Mouse (Mus musculus) hindbrain, embryonic 13.5 days (tissue): ENCODE results near the gene B3galnt2. TPM values are rescaled to one million over a fixed set of nuclear protein-coding genes. Genes with fewer than 3 reads are reported as not detected.
"Not testable (repeated sequence)": the region's sequence is repeated elsewhere in the genome, so short reads cannot be mapped to it uniquely, and the experiment has no call there.

Experiments used
- ATAC-seq: fragments of 200-750 bp; cut with Nextera tagmentation; 2 replicates; pipeline ENCODE4 v1.8.0; 2017; ENCODE audit warnings: moderate TSS enrichment; ENCODE audit not compliant: low FRiP score
- H3K27ac ChIP-seq: fragments of 300-500 bp; sonication (generic); 2 replicates; pipeline ENCODE4 v1.5.1; 2015; ENCODE audit warnings: inconsistent platforms, mild to moderate bottlenecking, moderate library complexity
- H3K27me3 ChIP-seq: fragments of 300-500 bp; sonication (generic); 2 replicates; pipeline ENCODE4 v1.6.1; 2015; ENCODE audit warnings: mild to moderate bottlenecking, inconsistent platforms
- H3K36me3 ChIP-seq: fragments of 300-500 bp; sonication (generic); 2 replicates; pipeline ENCODE4 v1.6.1; 2015; ENCODE audit warnings: mild to moderate bottlenecking, inconsistent platforms
- H3K4me1 ChIP-seq: fragments of 300-500 bp; sonication (generic); replicated peaks from 2 replicates; pipeline ENCODE4 v1.6.1; 2015; ENCODE audit warnings: inconsistent platforms
- H3K4me2 ChIP-seq: fragments of 300-500 bp; sonication (generic); 2 replicates; pipeline ENCODE4 v1.6.1; 2015; ENCODE audit warnings: inconsistent platforms, mild to moderate bottlenecking, moderate library complexity
- H3K4me3 ChIP-seq: fragments of 300-500 bp; sonication (generic); 2 replicates; pipeline ENCODE4 v1.5.1; 2015; ENCODE audit warnings: mild to moderate bottlenecking, inconsistent platforms
- H3K9ac ChIP-seq: fragments of 300-500 bp; sonication (generic); 2 replicates; pipeline ENCODE4 v1.6.1; 2015; ENCODE audit warnings: mild to moderate bottlenecking, inconsistent platforms
- H3K9me3 ChIP-seq: fragments of 300-500 bp; sonication (generic); 2 replicates; pipeline ENCODE4 v1.6.1; 2016; ENCODE audit warnings: inconsistent platforms
- WGBS: fragments of 180-500 bp; shearing (Covaris S2); methylation state at CpG from one replicate; pipeline ENCODE4 v1.1.7; 2015; 5-methylcytosine and 5-hydroxymethylcytosine counted together
- polyA plus RNA-seq: library from polyadenylated mRNA; unstranded; fragments of >200 nt; fragmentation: Nextera tagmentation; extraction: Ambion mirVana; gene quantifications from 2 replicates; pipeline ENCODE4 v1.2.1, GENCODE M21; 2015

Gene B3galnt2
- polyA plus RNA-seq, 1 experiment from 2014 or later: 19.0 TPM

DNA sequence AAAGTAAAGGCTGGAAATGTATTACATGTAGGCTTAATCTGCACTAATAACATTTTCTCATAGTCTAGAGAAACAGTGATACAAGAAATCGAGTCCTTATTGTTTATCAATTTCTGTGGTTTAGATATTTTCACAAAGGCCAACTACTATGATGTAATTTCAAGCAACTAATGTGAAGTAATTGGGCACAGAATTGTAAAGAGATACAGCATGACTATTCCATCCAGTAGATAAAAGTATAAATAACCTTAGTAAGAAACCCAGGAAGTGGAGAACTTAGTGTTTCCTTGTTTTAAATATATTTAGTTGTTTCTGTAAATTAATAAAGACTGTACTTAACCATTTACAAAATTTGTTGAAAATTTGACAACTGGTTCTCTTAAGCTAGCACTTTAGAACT lies 15.5 kb downstream of the B3galnt2 start:
- 94% methylated on average over 1 of the region's 1 CpGs for WGBS
- Histone ChIP-seq H3K9me3 (no peaks in the 10 kb centered on the region), H3K36me3 (peaks cover 11% of the 10 kb centered on the region), H3K4me1 (no peaks in the 10 kb centered on the region), H3K27ac (no peak overlapping the region), H3K27me3 (no peaks in the 10 kb centered on the region), H3K9ac (no peak overlapping the region), H3K4me2 (no peak overlapping the region), H3K4me3 (no peak overlapping the region)
- ATAC-seq: no peak

DNA sequence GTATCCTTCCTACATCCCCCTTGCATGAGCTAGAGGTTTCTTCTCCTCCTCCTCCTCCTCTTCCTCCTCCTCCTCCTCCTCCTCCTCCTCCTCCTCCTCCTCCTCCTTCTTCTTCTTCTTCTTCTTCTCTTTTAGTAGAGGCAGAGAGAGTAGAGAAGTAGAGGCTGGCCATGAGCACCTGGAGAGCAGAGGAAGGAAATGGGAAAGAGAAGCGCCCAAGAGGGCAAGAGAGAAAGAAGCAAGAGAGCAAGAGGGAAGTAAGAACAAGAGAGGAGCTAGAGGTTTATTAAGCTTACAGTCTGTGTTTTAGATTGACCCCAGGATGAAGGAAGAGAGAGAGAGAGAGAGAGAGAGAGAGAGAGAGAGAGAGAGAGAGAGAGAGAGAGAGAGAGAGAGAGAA lies 27.6 kb downstream of the B3galnt2 start:
- H3K36me3 ChIP-seq: peaks cover 30% of the 10 kb centered on the region
- not testable (repeated sequence) for H3K9ac ChIP-seq, H3K9me3 ChIP-seq, ATAC-seq, H3K4me1 ChIP-seq, H3K27ac ChIP-seq, H3K27me3 ChIP-seq, H3K4me3 ChIP-seq, H3K4me2 ChIP-seq
- 73% methylated on average over 1 of the region's 1 CpGs for WGBS

DNA sequence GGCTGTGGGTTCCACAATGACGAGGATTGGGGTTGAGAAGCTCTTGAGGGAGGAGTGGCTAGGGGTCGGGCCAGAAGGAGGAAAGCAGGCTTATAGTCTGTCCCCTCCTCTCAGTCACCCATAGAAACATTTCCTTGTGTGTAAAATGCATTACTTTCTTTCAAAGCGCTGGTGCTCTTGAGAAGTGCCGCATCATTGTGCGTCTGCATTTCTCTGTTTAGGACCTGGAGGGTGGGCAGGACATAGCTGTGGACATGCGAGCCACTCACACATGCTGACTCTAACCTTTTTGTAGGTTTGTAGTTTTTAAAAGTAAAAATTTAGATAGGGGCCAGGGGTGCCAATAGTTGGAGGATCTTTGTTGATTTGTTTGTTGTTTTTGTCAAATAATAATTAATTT lies 29.3 kb downstream of the B3galnt2 start:
- 91% methylated on average over 6 of the region's 6 CpGs for WGBS
- Histone ChIP-seq H3K9me3 (no peaks in the 10 kb centered on the region), H3K4me3 (no peak overlapping the region)

DNA sequence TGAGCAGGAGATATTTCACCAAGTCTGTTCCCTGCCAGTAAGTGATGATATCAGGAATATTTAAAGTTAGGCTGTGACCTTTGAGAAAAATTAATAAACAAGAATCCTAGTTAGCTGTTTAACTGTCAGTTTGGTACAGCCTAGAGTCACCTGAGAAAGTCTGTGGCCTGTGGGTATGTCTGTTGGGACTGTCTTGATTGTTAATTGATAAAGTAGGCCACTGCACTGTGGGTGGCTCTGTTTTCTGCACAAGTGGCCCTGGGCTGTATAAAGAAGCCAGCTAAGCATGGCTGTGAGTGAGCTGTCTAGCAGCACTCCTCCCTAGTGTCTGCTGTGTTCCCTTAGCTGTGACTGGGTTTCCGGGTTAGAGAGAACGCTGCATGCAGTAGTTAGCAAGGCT lies 34.9 kb downstream of the B3galnt2 start:
- no peak overlapping the region for H3K4me3 ChIP-seq
- H3K36me3 ChIP-seq: peaks cover 49% of the 10 kb centered on the region
- no peak overlapping the region for H3K4me2 ChIP-seq
- no peaks in the 10 kb centered on the region for H3K27me3 ChIP-seq
- WGBS: 90% methylated on average over 2 of the region's 2 CpGs
- H3K9me3 ChIP-seq: no peaks in the 10 kb centered on the region
- no peak overlapping the region for H3K27ac ChIP-seq
- no peak overlapping the region for H3K9ac ChIP-seq
- no peaks in the 10 kb centered on the region for H3K4me1 ChIP-seq
- ATAC-seq: no peak

More for the DNA sequence above, 29.3 kb downstream of the B3galnt2 start:
- H3K4me1 ChIP-seq: no peaks in the 10 kb centered on the region
- no peak overlapping the region for H3K9ac ChIP-seq
- no peak overlapping the region for H3K27ac ChIP-seq
- ATAC-seq: no peak
- no peak overlapping the region for H3K4me2 ChIP-seq
- H3K27me3 ChIP-seq: no peaks in the 10 kb centered on the region
- H3K36me3 ChIP-seq: peaks cover 28% of the 10 kb centered on the region

DNA sequence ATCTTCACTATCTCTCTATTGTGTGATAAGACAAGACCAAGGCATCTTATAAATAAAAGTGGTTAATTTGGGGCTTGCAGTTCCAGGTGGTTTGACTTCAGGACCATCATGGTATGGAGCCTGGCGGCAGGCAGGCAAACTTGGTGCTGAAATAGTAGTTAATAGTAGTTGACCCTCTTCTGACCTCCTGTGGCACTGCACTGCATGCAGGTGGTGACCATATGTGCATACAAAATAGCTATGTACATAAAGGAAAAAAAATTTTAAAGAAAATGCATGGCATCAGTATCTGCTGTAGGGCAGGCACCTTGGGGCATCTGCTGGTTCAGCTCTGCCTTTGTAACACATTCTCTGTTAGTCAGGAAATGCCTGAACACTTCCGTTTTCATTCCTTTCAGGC lies 36.1 kb downstream of the B3galnt2 start:
- H3K9me3 ChIP-seq: no peaks in the 10 kb centered on the region
- no peaks in the 10 kb centered on the region for H3K4me1 ChIP-seq
- peaks cover 57% of the 10 kb centered on the region for H3K36me3 ChIP-seq
- no peaks in the 10 kb centered on the region for H3K27me3 ChIP-seq
- H3K4me2 ChIP-seq: no peak overlapping the region
- no peak overlapping the region for H3K4me3 ChIP-seq
- no peak overlapping the region for H3K27ac ChIP-seq
- no peak for ATAC-seq
- WGBS: 84% methylated on average over 2 of the region's 2 CpGs
- no peak overlapping the region for H3K9ac ChIP-seq

DNA sequence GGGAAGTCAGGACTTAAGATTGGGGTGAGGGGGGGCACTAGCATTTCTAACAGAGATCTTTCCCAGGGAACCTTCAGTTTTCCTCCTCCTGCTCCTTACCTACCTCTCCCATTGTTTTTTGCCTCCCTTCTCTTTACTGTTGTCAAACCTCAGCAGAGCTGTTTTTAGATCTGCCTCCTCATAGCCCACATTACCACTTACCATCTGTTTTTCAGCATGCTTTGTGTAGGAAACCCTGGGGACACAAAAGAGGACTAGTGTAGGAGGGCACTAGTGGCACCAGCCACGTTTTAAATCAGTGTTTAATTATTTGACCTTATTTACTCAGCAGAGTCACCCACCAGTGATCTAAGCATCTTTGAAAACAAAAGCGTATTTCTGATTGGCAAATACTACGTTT lies 38.8 kb downstream of the B3galnt2 start:
- WGBS: 75% methylated on average over 3 of the region's 3 CpGs
- H3K27ac ChIP-seq: no peak overlapping the region
- no peak for ATAC-seq
- no peak overlapping the region for H3K9ac ChIP-seq
- no peaks in the 10 kb centered on the region for H3K9me3 ChIP-seq
- H3K4me1 ChIP-seq: no peaks in the 10 kb centered on the region
- no peak overlapping the region for H3K4me3 ChIP-seq
- H3K27me3 ChIP-seq: no peaks in the 10 kb centered on the region
- peaks cover 81% of the 10 kb centered on the region for H3K36me3 ChIP-seq
- H3K4me2 ChIP-seq: no peak overlapping the region

DNA sequence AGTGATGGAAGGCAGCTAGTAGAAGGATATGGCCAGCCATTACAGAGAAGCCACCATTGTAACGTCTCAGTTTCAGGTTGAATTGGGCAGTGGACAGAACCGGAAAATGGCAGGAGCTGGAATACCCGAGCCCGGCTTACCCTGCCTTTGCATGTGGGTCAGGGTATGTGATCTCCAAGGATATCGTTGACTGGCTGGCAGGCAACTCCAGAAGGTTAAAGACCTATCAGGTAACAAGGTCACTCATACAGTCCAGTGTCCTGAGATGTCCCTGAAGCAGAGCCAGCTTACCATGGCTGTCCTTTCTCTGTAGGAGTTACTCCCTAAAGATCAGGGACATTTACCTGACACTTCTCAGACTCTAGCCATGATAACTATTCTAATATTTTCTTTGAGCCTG lies 40.8 kb downstream of the B3galnt2 start:
- Histone ChIP-seq H3K27ac (no peak overlapping the region), H3K9ac (no peak overlapping the region), H3K4me2 (no peak overlapping the region), H3K9me3 (no peaks in the 10 kb centered on the region), H3K36me3 (peaks cover 86% of the 10 kb centered on the region), H3K4me1 (no peaks in the 10 kb centered on the region), H3K4me3 (no peak overlapping the region), H3K27me3 (no peaks in the 10 kb centered on the region)
- WGBS: 94% methylated on average over 5 of the region's 5 CpGs
- no peak for ATAC-seq

DNA sequence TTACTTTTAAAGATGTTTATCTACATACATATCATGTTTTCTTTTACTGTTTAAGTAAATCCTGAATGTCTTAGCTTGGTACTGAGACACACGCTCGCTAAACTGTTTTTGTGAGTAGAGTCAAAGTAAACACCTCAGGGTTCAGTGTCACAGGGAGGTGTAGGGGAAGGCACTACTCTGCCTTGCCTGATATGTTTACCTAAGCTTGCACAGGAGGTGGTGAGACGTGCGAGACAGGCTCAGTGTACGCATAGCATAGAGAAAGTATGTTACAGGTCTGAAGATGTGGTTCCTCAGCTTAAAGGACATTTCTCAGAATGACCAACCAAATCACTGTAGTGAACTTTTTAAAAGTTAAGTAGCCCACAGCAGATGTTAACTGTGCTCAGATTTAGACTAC lies 43.2 kb downstream of the B3galnt2 start:
- no peak overlapping the region for H3K4me3 ChIP-seq
- H3K36me3 ChIP-seq: peaks cover 92% of the 10 kb centered on the region
- no peak overlapping the region for H3K4me2 ChIP-seq
- WGBS: 94% methylated on average over 5 of the region's 5 CpGs
- H3K27me3 ChIP-seq: no peaks in the 10 kb centered on the region
- H3K9me3 ChIP-seq: no peaks in the 10 kb centered on the region
- H3K4me1 ChIP-seq: no peaks in the 10 kb centered on the region
- H3K9ac ChIP-seq: no peak overlapping the region
- no peak for ATAC-seq
- no peak overlapping the region for H3K27ac ChIP-seq

DNA sequence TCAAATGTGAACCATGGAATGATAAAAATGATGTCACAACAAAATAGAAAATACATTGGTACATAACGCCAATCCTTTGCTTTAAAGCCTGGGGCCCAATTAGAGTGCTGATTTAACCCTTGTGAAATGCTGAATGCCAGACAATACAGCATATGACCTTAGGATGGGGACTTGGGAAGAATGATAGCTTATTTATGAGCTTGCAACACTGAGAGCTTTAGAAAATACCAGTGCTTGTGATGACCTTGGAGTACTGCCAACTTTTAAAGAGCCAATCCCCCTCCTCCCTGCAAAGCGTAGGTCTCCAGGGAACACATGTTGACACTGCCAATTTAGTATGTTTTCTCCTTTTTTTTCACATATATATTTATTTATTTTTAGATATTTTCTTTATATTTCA lies 48.4 kb downstream of the B3galnt2 start:
- Histone ChIP-seq H3K27me3 (no peaks in the 10 kb centered on the region), H3K4me3 (no peak overlapping the region), H3K36me3 (peaks cover 87% of the 10 kb centered on the region), H3K9ac (no peak overlapping the region), H3K4me1 (0 out of 2 replicates have a peak, but pooled peaks cover 3% of the 10 kb centered on the region), H3K9me3 (no peaks in the 10 kb centered on the region), H3K27ac (no peak overlapping the region), H3K4me2 (no peak overlapping the region)
- no peak for ATAC-seq
- 77% methylated on average over 2 of the region's 2 CpGs for WGBS

DNA sequence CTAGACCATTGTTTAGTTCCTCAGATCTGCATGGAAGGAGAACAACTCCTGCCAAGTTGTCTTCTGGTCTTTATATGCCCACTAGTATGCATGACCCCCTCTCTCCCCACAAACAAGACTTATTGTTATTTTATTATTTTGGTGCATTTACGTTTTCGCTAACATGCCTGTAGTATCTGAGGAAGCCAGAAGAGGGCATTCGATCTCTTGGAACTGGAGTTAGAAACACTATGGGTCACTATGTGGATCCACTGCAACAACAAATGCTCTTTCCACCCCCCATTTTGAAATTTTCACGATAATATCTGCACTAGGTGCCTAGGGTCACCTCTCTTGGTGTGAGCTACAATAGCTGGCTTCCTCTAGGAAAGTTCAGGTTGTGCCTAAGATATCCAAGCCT lies 49.8 kb downstream of the B3galnt2 start:
- H3K4me3 ChIP-seq: no peak overlapping the region
- H3K4me1 ChIP-seq: 0 out of 2 replicates have a peak, but pooled peaks cover 3% of the 10 kb centered on the region
- no peaks in the 10 kb centered on the region for H3K27me3 ChIP-seq
- no peaks in the 10 kb centered on the region for H3K9me3 ChIP-seq
- peaks cover 82% of the 10 kb centered on the region for H3K36me3 ChIP-seq
- no peak overlapping the region for H3K4me2 ChIP-seq
- no peak overlapping the region for H3K9ac ChIP-seq
- WGBS: 87% methylated on average over 4 of the region's 4 CpGs
- no peak overlapping the region for H3K27ac ChIP-seq
- ATAC-seq: no peak

DNA sequence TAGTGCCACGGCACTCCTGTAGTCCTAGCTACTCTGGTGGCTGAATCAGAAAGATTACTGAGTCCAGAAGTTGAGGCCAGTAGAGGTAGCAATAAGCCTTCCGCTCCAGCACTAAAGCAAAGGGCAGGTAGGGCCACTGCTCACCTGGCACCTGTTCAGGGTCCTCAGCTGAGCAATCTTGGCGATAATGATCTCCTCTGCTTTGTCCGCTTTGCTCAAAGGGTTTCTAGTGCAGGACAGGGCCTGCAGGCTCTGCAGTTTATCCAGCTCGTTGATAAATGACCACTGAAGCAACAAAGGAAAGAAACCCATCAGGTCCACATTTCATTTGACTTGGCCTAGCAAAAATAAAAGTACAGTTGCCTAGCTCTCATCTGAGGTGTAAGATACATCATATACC lies 50.7 kb downstream of the B3galnt2 start:
- Histone ChIP-seq H3K9ac (no peak overlapping the region), H3K36me3 (peaks cover 79% of the 10 kb centered on the region), H3K27ac (no peak overlapping the region), H3K9me3 (no peaks in the 10 kb centered on the region), H3K4me2 (no peak overlapping the region), H3K4me1 (0 out of 2 replicates have a peak, but pooled peaks cover 3% of the 10 kb centered on the region), H3K4me3 (no peak overlapping the region), H3K27me3 (no peaks in the 10 kb centered on the region)
- no peak for ATAC-seq
- WGBS: 95% methylated on average over 5 of the region's 5 CpGs

DNA sequence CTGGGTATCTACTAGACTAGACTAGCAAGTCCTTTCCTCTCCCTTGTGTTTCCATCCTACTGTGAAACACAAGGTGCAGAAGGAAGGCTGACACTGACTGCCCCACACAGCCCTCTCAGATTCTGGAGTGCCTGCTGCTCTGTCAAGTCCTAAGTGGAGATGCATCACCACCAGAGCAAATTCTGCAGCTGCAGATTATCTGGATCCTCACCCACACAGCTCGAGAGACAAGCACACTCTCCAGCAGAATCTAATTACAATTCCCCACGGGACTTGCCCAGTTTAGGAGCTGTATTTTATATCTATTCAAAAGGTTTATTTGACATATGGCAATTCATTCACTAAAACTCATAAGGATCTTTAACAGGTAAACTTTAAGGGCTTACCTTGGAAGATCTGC lies 51.8 kb downstream of the B3galnt2 start:
- H3K27me3 ChIP-seq: no peaks in the 10 kb centered on the region
- no peak overlapping the region for H3K4me2 ChIP-seq
- H3K27ac ChIP-seq: no peak overlapping the region
- H3K36me3 ChIP-seq: peaks cover 71% of the 10 kb centered on the region
- WGBS: 64% methylated on average over 2 of the region's 2 CpGs
- no peak for ATAC-seq
- no peak overlapping the region for H3K4me3 ChIP-seq
- H3K9ac ChIP-seq: no peak overlapping the region
- H3K4me1 ChIP-seq: 0 out of 2 replicates have a peak, but pooled peaks cover 3% of the 10 kb centered on the region
- no peaks in the 10 kb centered on the region for H3K9me3 ChIP-seq

DNA sequence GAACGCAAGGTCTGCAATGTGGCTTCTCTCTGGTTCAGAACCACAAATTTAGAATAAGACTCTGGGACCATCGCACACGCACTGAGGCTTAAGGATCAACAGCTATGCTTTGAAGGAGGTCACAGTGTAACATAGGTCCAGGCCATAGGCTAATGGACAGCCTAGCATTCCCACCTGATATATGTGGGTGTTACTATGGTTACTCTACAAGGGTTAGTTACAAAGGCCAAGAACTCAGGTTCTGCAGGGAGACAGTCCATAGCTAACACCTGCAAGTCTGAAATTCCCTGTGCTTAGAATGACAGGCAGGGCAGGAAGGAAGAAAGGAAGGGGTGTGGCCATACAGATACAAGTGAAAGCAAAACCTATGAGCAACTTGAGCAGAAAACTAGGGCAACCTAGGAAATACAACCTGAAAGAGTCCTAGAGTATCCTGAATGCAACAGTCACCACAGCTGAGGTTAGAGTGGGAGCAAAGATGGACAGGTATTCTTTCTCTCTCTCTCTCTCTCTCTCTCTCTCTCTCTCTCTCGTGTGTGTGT lies 57.3 kb downstream of the B3galnt2 start:
- H3K36me3 ChIP-seq: peaks cover 67% of the 10 kb centered on the region
- no peaks in the 10 kb centered on the region for H3K27me3 ChIP-seq
- H3K27ac ChIP-seq: no peak overlapping the region
- H3K4me3 ChIP-seq: no peak overlapping the region
- no peak overlapping the region for H3K9ac ChIP-seq
- WGBS: 98% methylated on average over 4 of the region's 4 CpGs
- H3K9me3 ChIP-seq: no peaks in the 10 kb centered on the region
- no peak overlapping the region for H3K4me2 ChIP-seq
- no peaks in the 10 kb centered on the region for H3K4me1 ChIP-seq
- ATAC-seq: no peak
